In the genomic region with DNA sequence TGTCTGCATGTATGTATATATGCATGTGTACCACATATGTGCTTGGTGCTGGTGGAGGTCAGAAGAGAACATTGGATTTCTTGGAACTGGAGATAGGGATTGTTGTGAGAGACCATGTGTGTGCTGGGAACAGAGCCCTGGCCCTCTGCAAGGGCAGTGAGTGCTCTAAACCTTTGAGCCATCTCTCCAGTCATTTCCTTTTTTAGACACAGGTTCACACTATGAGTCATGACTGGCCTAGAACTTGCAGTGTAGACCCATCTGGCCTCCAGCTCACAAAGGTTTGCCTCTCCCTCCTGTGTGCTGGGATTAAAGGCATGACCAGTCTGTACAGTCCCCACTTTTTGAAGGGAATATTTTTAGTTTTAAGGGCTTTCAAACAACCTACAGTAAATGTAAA, we compare ENCODE assay signal across 18 mouse cellular contexts. TPM values are rescaled to one million over a fixed set of nuclear protein-coding genes. Genes with fewer than 3 reads are reported as not detected.
"Had no signal": no experiment of that assay in that cellular context is flagged by ENCODE, and none has a peak within 500 bp of the region (broad histone marks: within the 10 kb centered on the region; RNA-seq: fewer than 3 reads in every experiment).

No protein-coding gene starts in this region.

- H3K27me3 ChIP-seq: neural tube, embryonic 13.5 days; neural tube, embryonic 15.5 days; stomach, embryonic 15.5 days had no signal

- H3K4me1 ChIP-seq: neural tube, embryonic 13.5 days; neural tube, embryonic 15.5 days; stomach, embryonic 15.5 days had no signal

- DNase-seq: retina, postnatal 1 day; right cerebral cortex, adult 18-20 months; right cerebral cortex, postnatal 14 days; right cerebral cortex, postnatal 25 days; right cerebral cortex, postnatal 4 days; spleen, adult 18-20 months; thymus, adult 18-20 months; thymus, adult 2 months; thymus, postnatal 14 days; thymus, postnatal 25 days; thymus, postnatal 36 days; thymus, postnatal 4 days had no signal

- H3K36me3 ChIP-seq: neural tube, embryonic 13.5 days; neural tube, embryonic 15.5 days had no signal

- H3K9me3 ChIP-seq: neural tube, embryonic 13.5 days; neural tube, embryonic 15.5 days; stomach, embryonic 15.5 days had no signal

- H3K4me2 ChIP-seq: neural tube, embryonic 13.5 days; neural tube, embryonic 15.5 days; stomach, embryonic 15.5 days had no signal

- H3K27ac ChIP-seq: neural tube, embryonic 13.5 days; neural tube, embryonic 15.5 days; stomach, embryonic 15.5 days; stomach, postnatal 0 days had no signal

- H3K4me3 ChIP-seq: neural tube, embryonic 13.5 days; neural tube, embryonic 15.5 days; stomach, embryonic 15.5 days had no signal

- H3K9ac ChIP-seq: neural tube, embryonic 13.5 days; neural tube, embryonic 15.5 days; stomach, embryonic 15.5 days had no signal

RNA-seq across cellular contexts. Expression of a gene that starts 33.8 kb away (rescaled TPM):
- polyA plus RNA-seq: small intestine, adult 2 months; spleen, adult 2 months had no signal
